Mouse (Mus musculus): Measurements from ENCODE around the gene Shprh.
"Not testable (repeated sequence)": the region's sequence is repeated elsewhere in the genome, so short reads cannot be mapped to it uniquely, and the experiment has no call there.

Gene Shprh

DNA sequence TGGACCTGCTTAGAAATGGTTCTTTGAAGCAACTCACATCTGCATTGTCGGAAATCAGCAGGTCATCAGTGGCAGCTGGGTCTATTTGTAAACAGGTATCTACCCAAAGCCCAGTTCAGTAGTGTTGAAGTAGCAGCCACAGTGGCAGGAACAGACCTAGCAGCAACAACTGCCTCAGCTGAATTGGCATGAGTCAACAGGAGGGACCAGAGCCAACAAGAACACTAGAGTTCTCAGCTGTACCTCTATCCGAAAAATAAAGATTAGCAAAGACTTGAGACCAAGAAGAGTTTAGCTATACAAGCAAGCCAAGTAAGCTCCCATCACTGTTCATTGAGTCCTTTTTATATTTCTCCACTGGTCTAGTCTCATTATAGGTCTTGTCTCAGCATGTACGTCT lies 99.0 kb downstream of the Shprh start:
- DNase-seq (ENCODE audit: low spot score): no peak

DNA sequence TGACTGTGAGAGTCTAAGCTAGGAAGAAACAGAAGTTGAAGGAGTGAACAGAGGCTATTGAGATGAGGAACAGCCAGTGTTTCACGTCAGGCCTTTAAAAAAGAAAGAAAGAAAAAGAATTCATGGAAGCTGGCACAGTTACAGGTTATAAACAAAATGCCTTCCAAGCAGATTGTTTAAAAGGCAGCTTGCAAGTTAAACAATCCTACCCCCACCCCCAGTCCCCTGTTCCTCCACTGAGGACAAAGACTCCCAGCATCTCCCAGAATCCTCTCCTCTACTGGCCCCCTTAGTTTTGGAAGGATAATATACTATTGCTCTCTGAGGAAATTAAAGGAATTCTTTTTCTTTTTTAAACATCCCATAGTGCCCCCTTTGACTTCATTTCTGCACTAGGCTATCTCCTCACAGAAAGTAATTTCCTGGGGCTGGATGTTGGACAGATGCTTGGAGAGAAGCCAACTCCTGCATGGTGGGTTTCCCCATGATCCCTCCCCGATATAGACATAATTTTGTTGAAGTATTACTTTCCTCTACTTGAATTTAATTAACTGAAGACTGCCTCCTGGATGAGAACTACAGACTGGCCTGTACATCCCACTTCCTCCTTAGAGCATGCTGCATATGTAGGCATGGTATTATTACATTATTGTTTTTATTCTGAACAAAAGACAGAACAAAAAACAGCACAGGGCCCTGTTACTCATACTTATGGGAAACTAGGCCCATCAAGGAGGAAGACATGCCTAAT lies 101.2 kb downstream of the Shprh start:
- no peak for DNase-seq (ENCODE audit: low spot score)

DNA sequence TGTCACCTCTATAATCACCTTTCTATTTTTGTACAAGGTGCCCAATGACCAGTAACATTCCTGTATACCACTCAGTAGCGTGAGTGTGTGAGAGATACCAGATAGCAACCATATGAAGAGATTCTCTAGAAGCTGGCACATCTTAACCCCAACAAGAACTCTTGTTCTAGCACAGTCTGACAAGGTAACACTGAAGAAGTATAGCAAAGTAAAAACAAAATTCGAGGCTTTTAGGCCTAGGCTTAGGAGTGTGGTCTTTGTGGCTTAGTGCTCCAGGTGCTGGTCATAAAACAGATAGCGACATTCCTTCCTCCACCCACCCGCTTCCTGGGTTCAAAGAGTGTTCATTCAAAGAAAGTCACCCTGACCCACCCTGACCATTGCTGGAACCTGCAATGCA lies 104.4 kb downstream of the Shprh start:
- not testable (repeated sequence) for DNase-seq (ENCODE audit: low spot score)

DNA sequence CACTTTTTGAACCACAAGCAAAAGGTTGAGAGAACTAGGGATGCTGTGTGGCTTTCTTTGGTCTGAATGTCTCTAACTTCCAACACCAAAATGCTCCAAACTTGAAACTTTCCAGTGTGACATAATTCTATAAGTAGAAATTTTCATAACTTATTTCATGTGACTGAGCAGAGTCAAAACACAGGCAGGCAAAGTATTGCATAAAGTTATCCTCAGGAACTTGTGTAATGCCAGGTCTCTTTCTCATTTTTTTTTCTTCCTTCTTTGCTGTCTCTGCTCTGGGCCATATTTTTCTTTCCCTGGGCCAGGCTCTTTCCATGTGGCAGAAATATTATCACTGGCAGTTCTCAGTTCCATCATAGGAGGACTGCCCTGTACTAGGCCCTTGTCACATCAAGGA lies 110.9 kb downstream of the Shprh start:
- no peak for DNase-seq (ENCODE audit: low spot score)

DNA sequence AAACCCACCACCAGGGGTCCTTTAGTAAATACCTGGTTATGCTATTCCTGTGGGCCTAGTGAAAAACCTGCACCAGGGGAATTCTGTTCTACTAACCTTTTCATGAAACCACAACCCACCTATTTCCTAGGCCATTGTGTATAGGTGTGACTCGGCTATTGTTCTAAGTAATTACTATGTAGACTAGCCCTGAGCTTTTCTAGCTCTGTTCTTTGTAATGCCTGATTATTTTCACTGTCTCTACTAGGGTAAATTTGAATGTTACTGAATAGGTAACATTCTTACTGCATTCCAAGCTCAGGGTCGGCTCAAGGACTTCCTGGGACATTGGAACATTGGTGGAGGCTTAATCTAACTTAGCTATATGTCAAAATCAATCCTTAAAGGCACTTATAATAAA lies 113.1 kb downstream of the Shprh start:
- not testable (repeated sequence) for DNase-seq (ENCODE audit: low spot score)

DNA sequence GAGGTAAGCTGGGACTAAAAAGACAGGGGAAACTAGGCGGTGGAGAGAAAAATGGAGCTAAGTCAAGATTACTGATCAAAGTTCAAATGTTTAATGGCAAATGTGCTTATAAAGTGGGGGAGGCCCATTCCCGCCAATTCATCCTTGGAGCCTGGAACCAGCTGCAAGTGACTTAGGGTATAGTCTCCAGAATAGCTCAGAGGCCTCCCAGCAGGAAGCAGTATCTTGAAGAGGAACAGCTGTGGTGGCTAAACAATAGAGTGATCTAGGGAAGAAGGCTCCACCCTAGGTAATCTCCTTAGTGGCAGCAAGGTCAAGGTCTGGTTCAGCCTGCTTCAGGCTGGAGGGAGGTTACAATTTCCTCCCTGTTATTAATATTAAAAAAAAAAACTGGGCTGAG lies 114.6 kb downstream of the Shprh start:
- not testable (repeated sequence) for DNase-seq (ENCODE audit: low spot score)
